Mouse (Mus musculus): ENCODE measurements around the gene Ccdc34.

Gene Ccdc34

GRCm38 (mm10) chr2:110176761-110177400 is 159.3 kb downstream of the Ccdc34 start:
- peak; percentile 68 for DNase-seq (ENCODE audit: extremely low read depth, insufficient read length, low spot score)

GRCm38 (mm10) chr2:110177406-110177805 is 159.8 kb downstream of the Ccdc34 start:
- no peak for DNase-seq (ENCODE audit: extremely low read depth, insufficient read length, low spot score)

GRCm38 (mm10) chr2:110177879-110178278 is 160.3 kb downstream of the Ccdc34 start:
- peak; percentile 73 for DNase-seq (ENCODE audit: extremely low read depth, insufficient read length, low spot score)

- peak; percentile 49 for DNase-seq (ENCODE audit: extremely low read depth, insufficient read length, low spot score)
Observed at GRCm38 (mm10) chr2:110179669-110180315, 162.2 kb downstream of the Ccdc34 start.

GRCm38 (mm10) chr2:110180316-110180670 is 162.7 kb downstream of the Ccdc34 start:
- DNase-seq (ENCODE audit: extremely low read depth, insufficient read length, low spot score): no peak

- no peak for DNase-seq (ENCODE audit: extremely low read depth, insufficient read length, low spot score)
Observed at GRCm38 (mm10) chr2:110181666-110182065, 164.0 kb downstream of the Ccdc34 start.

- DNase-seq (ENCODE audit: extremely low read depth, insufficient read length, low spot score): no peak
Observed at GRCm38 (mm10) chr2:110182248-110182647, 164.6 kb downstream of the Ccdc34 start.

GRCm38 (mm10) chr2:110182795-110183486 is 165.3 kb downstream of the Ccdc34 start:
- no peak for DNase-seq (ENCODE audit: extremely low read depth, insufficient read length, low spot score)

- no peak for DNase-seq (ENCODE audit: extremely low read depth, insufficient read length, low spot score)
Observed at GRCm38 (mm10) chr2:110184071-110184470, 166.5 kb downstream of the Ccdc34 start.

GRCm38 (mm10) chr2:110186427-110186980 is 168.9 kb downstream of the Ccdc34 start:
- DNase-seq (ENCODE audit: extremely low read depth, insufficient read length, low spot score): peak; percentile 84

GRCm38 (mm10) chr2:110188696-110189397 is 171.2 kb downstream of the Ccdc34 start:
- DNase-seq (ENCODE audit: extremely low read depth, insufficient read length, low spot score): no peak

- no peak for DNase-seq (ENCODE audit: extremely low read depth, insufficient read length, low spot score)
Observed at GRCm38 (mm10) chr2:110190416-110190815, 172.8 kb downstream of the Ccdc34 start.

GRCm38 (mm10) chr2:110191186-110191690 is 173.6 kb downstream of the Ccdc34 start:
- no peak for DNase-seq (ENCODE audit: extremely low read depth, insufficient read length, low spot score)

GRCm38 (mm10) chr2:110191965-110192701 is 174.5 kb downstream of the Ccdc34 start:
- DNase-seq (ENCODE audit: extremely low read depth, insufficient read length, low spot score): peak; percentile 22

- DNase-seq (ENCODE audit: extremely low read depth, insufficient read length, low spot score): no peak
Observed at GRCm38 (mm10) chr2:110192702-110193312, 175.2 kb downstream of the Ccdc34 start.

GRCm38 (mm10) chr2:110196551-110196950 is 178.9 kb downstream of the Ccdc34 start:
- no peak for DNase-seq (ENCODE audit: extremely low read depth, insufficient read length, low spot score)

- no peak for DNase-seq (ENCODE audit: extremely low read depth, insufficient read length, low spot score)
Observed at GRCm38 (mm10) chr2:110199648-110200047, 182.0 kb downstream of the Ccdc34 start.

- no peak for DNase-seq (ENCODE audit: extremely low read depth, insufficient read length, low spot score)
Observed at GRCm38 (mm10) chr2:110201770-110202169, 184.2 kb downstream of the Ccdc34 start.

- no peak for DNase-seq (ENCODE audit: extremely low read depth, insufficient read length, low spot score)
Observed at GRCm38 (mm10) chr2:110202716-110203497, 185.3 kb downstream of the Ccdc34 start.

Measured in 3134 (cell line).